Mouse (Mus musculus) urinary bladder, postnatal 36 days (tissue): Measurements from ENCODE around the gene Dusp10.

Experiments used
- DNase-seq, 2 experiments: peaks; one replicate each; pipeline ENCODE4 v3.0.0; 2022; ENCODE audit warnings: low spot score in 2 of 2, mixed read lengths in 1 of 2

The Dusp10 gene

DNA sequence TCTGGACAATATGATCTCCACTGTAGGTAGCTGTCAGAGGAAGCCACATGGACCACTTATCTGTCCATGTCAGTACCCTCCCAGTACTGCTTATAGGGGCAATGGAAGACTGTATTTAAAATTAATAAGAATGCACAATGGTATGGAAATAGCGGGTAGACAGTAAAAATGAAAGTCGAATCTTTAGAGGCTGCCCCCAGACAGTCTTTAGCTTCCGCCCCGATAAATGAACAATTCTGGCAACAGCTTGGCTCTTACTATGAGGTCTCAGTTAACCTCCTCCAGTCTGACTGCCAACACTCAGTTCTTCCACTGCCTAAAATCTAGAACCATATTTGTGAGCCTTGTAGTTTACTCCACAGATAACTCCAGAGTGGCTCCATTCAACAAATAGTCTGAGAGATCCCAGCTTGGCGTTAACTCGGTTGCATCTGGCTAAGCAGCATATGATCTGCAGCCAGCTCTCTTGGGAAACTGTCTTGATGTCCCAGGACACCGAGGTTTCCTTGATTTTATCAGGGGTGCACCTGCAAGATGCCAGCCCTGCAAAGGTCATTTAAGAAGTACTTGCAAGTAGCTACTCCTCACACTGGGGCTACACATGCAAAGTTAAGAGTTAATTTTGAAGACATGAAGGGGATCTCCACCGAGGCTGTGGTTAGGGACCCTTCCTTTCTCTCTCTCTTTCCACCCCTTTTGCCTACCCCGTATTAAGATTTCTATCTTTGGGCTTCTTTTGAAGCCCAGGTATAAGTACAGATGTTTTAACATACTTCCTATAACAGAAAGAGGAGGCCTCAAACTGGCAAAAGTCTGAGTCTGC, 88.0 kb downstream of the Dusp10 start:
- no peak for DNase-seq

DNA sequence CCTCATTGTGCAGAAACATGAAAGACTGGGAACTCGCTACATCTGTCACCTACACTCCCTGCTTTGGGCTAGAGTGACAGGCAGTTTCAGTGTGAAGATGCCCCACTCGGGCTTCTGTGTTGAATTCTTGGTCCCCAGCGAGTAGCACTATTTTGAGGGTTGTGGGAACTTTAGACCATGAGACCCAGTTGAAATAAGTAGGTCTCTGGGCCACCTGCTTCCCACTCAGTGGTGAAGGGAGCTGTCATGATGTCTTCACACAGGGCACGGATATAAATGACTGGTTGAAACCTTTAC, 88.6 kb downstream of the Dusp10 start:
- DNase-seq, result no peak

- DNase-seq, result no peak
Observed at GRCm38 (mm10) chr1:184106832-184107231, 93.7 kb downstream of the Dusp10 start.

DNA sequence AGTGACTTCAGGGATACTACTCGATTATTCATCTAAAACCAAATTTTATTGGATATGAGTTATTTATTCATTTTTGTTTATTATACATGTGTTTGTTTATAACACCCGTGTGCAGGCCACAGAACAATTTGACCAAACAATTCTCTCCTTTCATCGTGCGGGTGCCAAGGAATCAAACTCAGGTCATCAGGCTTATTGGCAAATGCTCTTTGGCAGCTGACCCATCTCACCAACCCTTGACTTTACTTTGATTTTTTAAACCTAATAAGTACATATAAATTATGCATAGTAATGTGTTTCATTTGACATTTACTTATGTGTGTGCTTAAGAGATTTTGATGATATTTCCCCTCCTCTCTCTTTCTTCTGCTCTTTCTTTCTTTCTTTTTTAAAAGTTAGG, 94.3 kb downstream of the Dusp10 start:
- no peak for DNase-seq

- no peak for DNase-seq
Observed at GRCm38 (mm10) chr1:184108254-184108653, 95.2 kb downstream of the Dusp10 start.

DNA sequence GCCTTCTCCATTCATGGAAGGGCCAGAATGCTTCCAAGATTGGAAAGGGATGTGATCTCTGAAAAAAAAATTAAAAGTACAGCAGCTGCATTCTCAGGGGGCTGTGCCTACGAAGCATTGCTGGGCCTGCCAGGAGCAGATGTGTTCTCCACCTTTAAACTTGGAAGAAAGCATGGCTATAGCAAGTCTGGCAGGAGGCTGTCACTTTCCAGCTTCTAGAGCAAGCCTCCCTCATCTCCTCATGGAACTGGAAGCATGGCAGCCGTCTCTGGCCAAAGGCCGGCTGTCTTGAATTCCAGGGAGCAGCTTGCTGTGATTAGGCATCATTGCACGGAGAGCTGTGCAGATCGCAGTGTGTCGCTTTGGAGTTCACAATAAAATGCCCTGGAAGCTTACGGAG, 104.5 kb downstream of the Dusp10 start:
- DNase-seq, result no peak

DNA sequence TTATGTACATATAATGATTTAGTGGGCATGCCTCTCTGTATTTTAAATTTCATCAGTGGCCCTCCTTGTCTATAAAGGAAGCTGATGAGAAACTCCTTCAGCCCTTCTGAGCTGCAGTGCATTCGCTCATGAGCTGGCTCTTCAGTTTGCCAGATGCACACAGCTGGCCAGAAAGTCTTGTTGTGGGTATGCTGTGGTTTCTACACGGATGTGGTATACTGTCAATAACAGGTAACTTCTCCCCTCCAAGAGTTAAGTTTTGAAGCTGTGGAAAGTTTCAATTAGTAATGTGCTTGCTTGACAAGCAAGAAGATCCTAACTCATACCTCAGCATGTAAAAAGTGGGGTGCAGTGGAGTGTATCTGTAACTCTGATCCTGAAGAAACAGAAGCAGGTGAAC, 104.9 kb downstream of the Dusp10 start:
- no peak for DNase-seq

DNA sequence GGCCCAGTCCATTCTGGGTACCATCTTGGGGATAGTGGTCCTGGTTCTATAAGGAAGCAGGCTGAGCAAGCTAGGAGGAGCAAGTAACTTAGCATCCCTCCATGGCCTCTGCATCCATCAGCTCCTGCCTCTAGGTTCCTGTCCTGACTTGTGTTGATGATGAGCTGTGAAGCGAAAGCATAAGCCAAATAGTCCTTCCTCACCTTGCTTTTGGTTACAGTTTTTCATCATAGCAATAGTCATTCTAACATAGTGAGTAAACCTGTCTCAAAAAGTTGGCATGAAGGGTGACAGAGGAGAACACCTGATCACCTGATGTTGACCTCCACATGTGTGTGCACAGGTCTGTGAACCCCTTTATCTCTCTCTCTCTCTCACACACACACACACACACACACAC, 105.5 kb downstream of the Dusp10 start:
- no peak for DNase-seq
